Mouse (Mus musculus): ENCODE measurements around the gene Gm11938. TPM values are rescaled to one million over a fixed set of nuclear protein-coding genes. Genes with fewer than 3 reads are reported as not detected.
"Not testable (repeated sequence)": the region's sequence is repeated elsewhere in the genome, so short reads cannot be mapped to it uniquely, and the experiment has no call there.

Gm11938 gene
- total RNA-seq (2014; fragmentation: Nextera tagmentation) (not detected in 2 replicates), total RNA-seq (2017) (not detected in 2 replicates)

DNA sequence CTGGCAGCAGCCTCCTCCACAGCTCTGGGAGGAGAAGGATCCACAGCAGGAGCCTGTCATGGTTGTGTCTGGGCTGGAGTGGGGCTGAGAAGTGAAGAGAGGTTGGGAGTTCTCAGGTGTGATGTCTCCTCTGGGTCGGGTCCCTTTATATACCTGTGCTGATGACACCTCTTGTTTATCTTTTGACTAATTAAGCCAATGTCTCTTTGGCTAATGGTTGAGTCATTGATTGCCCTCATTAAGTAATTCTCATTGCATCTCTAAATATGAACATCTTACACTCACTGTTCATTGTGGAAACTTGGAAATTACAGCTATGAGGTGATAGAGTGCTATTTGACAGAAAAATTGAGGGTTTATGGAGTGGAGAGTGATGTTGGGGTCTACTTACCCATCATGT, at the start of gene Gm11938:
TSS of gene Gm11938 (minus strand) at position 101 of the 400 bp plus-strand sequence.
- ATAC-seq (replicated peaks; ENCODE audit: low FRiP score, low TSS enrichment, poor library complexity, severe bottlenecking), result not testable (repeated sequence)

DNA sequence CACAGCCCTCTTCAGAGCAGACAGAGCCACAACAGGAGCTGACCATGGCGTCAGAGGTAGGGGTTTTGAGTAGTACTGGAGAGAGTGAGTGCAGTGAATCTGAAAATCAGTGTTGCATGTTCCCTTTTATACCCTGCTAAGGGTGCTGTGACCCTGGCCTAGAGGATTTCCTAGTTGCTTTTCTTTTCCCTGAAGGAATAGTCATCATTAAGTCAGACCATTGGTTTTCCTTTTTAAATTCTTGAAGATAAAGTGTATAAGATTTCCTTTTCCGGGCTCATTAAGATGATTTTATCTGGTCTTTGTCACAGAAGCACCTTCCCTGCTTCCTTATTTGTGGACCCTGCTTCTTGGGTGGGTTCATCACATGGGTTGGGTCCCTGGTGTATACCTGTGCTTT, 47.0 kb upstream of the Gm11938 start, which contains the start of gene Gm11555:
TSS of gene Gm11555 (minus strand) at position 101 of the 400 bp plus-strand sequence.
- no peak for ATAC-seq (replicated peaks; ENCODE audit: low FRiP score, low TSS enrichment, poor library complexity, severe bottlenecking)

DNA sequence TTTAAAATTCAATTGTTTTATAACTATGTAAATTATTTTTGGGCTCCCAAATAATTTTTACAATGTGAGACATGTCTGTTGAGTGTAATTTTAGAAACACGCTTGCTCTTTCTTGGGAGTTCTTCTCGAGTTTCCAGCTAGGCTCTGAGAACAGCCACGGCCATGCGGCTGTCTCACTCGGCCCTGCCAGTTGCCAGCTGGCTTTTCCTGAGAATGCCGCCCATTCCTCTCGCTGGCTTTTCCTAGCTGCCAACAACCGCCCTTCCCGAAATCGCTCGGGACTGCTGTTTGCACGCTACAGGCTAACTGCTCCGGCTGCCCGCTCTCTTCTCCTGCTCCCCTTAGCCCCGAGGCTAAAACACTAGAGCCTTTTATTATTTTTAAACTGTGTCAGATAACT, 43.3 kb upstream of the Gm11938 start:
- ATAC-seq (replicated peaks; ENCODE audit: low FRiP score, low TSS enrichment, poor library complexity, severe bottlenecking), result no peak

DNA sequence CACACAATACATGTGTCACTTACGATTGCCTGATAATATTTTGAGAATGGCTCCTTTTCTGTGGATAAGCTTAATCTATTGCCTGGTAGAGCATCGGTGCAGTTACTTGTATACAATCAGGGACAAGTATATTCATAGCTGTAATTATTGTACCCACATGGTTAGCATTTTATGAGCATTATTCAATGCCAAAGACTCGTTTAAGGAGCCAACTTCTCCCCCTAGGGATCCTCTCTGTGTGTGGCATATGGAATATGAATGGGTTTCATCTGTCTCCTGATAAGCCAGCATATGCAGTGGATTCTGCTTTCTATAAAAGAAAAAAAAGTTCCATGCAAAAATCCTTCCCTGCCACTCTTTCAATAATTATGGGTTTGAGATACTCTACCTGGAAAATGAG, 41.2 kb upstream of the Gm11938 start:
- ATAC-seq (replicated peaks; ENCODE audit: low FRiP score, low TSS enrichment, poor library complexity, severe bottlenecking), result no peak

DNA sequence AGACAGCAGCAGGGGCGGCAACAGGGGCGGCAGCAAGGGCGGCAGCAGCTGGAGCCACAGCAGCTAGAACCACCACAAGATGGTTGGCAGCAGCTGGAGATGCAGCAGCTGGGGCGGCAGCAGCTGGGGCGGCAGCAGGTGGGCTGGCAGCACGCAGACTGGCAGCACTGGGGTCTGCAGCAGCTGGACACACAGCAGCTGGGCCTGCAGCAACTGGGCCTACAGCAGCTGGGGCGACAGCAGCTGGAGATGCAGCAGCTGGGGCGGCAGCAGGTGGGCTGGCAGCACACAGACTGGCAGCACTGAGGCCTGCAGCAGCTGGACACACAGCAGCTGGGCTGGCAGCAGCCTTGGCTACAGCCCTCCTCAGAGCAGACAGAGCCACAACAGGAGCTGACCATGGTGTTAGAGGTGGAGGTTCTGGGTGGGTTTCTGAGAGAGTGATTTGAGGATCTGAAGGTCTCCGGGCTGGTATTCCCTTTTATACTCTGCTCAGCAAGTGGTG, 40.6 kb upstream of the Gm11938 start, which contains the start of gene Krtap4-7:
TSS of gene Krtap4-7 (minus strand) at position 455 of the 505 bp plus-strand sequence.
- ATAC-seq (replicated peaks; ENCODE audit: low FRiP score, low TSS enrichment, poor library complexity, severe bottlenecking), result not testable (repeated sequence)

DNA sequence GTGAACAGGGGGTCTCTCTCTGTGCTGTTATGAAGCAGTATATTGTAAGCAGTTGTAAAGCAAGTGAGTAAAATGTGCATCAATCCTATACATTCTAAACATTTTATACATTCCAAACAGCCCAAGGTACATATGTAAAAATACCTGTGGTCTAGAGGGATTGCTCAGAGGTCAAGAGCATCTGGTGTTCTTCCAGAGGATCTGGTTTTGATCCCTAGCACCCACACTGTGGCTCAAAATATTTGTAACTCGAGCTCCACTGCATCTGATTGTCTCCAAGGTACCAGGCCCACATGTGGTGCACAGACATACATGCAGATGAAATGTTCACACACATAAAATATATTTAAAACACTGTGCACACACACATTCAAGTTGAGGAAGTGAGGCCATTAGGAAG, 37.8 kb upstream of the Gm11938 start:
- no peak for ATAC-seq (replicated peaks; ENCODE audit: low FRiP score, low TSS enrichment, poor library complexity, severe bottlenecking)

DNA sequence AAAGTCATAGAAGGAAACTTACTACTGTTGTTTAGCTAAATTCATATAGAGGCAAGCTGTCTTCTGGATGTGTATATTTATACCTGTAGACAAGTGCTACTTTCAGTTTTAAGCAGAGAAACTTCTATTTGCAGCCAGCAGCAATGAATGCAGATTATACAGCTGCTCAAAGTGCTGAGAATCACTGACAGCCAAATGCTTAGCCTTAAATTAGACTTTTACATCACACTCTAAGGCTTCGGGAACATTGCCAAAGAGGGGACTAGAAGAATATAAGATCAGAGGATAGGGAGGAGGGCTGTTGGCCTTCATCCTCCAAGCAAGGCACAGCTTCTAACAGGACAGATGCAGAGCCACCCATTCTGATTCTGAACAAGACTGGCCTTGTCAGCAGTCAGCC, 34.0 kb upstream of the Gm11938 start:
- no peak for ATAC-seq (replicated peaks; ENCODE audit: low FRiP score, low TSS enrichment, poor library complexity, severe bottlenecking)

DNA sequence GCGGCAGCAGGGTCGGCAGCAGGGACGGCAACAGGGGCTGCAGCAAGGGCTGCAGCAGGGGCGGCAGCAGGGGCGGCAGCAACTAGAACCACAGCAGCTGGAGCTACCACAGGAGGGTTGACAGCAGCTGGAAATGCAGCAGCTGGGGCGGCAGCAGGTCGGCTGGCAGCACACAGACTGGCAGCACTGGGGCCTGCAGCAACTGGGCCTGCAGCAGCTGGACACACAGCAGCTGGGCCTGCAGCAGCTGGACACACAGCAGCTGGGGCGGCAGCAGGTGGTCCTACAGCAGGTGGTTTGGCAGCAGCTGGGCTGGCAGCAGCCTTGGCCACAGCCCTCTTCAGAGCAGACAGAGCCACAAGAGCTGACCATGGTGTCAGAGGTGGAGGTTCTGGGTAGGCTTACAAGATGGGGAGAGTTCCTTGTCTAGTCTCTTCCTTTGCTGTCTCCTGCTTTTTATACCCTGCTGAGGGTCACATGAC, 31.6 kb upstream of the Gm11938 start, which contains the start of gene Krtap4-2:
TSS of gene Krtap4-2 (minus strand) at position 432 of the 482 bp plus-strand sequence.
- ATAC-seq (replicated peaks; ENCODE audit: low FRiP score, low TSS enrichment, poor library complexity, severe bottlenecking), result no peak

DNA sequence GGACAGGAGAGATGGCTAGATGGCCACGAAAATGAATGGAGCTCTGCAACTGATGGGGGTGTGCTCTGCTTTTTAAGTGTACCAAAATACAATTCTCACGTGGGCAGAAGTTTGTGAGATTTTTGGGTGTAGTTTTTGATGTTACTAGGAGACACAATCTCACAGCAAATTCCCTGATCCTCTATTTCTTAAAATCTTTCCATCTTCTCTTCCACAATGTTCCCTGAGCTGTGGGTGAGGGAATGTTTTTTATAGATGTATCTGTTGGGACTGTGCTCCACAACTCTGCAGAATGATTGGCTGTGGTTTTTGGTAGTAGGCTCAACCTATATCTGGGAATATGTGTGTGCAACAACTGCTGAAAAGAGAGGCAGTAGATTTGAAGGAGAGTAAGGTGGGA, 30.2 kb upstream of the Gm11938 start:
- no peak for ATAC-seq (replicated peaks; ENCODE audit: low FRiP score, low TSS enrichment, poor library complexity, severe bottlenecking)

DNA sequence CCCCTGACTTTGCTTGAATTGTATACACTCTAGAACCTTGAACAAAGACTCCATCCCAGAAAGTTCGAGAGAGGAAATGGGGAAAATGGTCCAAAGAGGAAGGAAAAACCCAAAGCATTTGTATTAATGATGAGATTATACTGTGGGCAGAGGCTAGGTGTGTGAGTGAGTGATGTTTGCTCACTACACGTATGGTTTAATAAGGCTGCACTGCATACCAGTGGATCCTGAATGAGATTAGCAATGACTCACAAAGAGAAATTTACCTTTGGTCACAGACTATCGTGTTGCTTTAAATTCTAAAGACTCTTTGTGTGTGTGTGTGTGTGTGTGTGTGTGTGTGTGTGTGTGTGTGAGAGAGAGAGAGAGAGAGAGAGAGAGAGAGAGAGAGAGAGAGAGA, 27.8 kb upstream of the Gm11938 start:
- ATAC-seq (replicated peaks; ENCODE audit: low FRiP score, low TSS enrichment, poor library complexity, severe bottlenecking), result no peak

DNA sequence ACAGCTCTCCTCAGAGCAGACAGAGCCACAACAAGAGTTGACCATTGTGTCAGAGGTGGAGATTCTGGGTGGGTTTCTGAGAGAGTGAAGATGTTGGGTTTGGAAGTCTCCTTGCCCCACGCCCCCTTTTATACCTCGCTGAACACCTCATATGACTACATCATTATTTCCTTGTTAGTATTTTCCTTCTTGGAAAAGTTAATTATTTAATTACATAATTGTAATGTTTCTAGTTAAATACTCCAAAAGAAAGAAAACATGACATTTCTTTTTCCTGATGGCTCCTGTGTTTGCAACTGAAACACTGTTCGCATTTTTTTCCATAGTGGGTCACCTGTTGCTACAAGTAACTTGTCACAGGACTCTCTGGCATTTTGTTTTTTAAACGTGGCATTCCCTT, 25.0 kb upstream of the Gm11938 start, which contains the start of gene Krtap4-1:
TSS of gene Krtap4-1 (minus strand) at position 101 of the 400 bp plus-strand sequence.
- ATAC-seq (replicated peaks; ENCODE audit: low FRiP score, low TSS enrichment, poor library complexity, severe bottlenecking), result no peak

DNA sequence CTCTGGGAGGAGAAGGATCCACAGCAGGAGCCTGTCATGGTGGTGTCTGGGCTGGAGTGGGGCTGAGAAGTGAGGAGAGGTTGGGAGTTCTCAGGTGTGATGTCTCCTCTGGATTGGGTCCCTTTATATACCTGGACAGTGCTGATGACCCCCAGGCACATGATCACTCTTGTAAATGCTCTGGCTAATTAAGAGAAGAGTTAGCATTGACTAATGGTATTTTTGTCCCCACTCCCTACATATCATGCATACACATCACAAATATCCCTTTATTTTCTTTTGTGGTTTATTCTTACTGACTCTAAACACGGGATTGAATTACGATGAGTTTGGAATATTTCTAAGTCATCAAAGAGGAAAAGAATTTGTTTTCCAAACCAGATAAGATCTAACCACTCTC, 17.2 kb upstream of the Gm11938 start, which contains the start of gene Gm11562:
TSS of gene Gm11562 (minus strand) at position 101 of the 400 bp plus-strand sequence.
- no peak for ATAC-seq (replicated peaks; ENCODE audit: low FRiP score, low TSS enrichment, poor library complexity, severe bottlenecking)

DNA sequence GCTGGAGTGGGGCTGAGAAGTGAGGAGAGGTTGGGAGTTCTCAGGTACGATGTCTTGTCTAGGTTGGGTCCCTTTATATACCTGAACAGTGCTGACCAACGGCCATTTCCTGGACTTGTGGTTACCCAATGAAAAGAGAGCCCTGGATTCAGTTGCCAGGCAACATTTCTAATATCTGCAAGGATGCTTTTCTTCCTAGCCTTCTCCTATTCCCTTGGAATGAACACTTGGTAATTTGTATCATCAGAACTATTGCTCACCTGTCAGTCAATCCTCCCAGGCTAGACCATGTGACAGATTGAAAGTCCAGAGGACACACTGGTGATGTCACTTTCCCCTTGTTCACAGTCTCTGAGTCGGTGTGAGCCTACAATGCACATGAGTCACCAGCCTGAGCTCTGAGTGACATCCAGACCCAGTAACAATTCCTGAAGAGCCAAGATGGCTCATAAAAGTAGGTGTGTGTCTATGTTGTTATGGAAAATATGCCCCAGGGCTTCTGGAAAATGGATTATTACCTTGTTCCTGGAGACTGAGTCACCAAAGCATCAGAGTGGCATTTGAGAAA, 11.8 kb upstream of the Gm11938 start, which contains the start of gene Krtap2-4:
TSS of gene Krtap2-4 (minus strand) at position 51 of the 568 bp plus-strand sequence.
- ATAC-seq (replicated peaks; ENCODE audit: low FRiP score, low TSS enrichment, poor library complexity, severe bottlenecking), result no peak

DNA sequence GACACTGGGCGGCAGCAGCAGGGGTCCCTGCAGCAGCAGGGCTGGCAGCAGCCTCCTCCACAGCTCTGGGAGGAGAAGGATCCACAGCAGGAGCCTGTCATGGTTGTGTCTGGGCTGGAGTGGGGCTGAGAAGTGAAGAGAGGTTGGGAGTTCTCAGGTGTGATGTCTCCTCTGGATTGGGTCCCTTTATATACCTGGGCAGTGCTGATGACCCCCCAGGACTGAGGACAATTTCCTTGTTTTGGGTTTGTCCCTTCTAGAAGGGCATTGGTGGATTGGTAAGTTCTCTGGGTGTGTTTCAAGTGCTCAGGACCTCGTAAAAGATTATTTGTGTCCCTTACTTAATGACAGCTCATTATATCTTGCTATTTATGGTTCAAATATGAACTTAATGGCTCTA, 7.0 kb upstream of the Gm11938 start, which contains the start of gene Gm11937:
TSS of gene Gm11937 (minus strand) at position 101 of the 400 bp plus-strand sequence.
- ATAC-seq (replicated peaks; ENCODE audit: low FRiP score, low TSS enrichment, poor library complexity, severe bottlenecking), result not testable (repeated sequence)

DNA sequence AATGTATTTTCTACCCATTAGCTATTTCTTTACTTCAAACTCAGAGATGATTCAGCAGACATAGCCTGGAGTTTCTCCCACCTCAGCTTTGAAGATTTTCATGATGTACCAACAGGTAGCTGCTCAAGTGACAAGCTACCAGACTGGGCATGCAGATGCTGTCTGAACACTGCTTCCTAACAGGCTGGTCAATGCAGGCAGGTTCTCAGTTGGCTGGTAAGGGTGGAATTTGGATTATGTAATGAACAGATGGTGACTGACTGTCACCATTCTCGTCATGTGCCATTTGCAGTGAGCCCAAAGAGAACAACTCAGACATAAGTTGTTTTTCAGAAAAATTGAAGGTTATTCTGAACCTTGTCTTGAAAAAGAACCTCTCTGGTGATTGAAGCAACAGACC, 6.0 kb upstream of the Gm11938 start:
- no peak for ATAC-seq (replicated peaks; ENCODE audit: low FRiP score, low TSS enrichment, poor library complexity, severe bottlenecking)

DNA sequence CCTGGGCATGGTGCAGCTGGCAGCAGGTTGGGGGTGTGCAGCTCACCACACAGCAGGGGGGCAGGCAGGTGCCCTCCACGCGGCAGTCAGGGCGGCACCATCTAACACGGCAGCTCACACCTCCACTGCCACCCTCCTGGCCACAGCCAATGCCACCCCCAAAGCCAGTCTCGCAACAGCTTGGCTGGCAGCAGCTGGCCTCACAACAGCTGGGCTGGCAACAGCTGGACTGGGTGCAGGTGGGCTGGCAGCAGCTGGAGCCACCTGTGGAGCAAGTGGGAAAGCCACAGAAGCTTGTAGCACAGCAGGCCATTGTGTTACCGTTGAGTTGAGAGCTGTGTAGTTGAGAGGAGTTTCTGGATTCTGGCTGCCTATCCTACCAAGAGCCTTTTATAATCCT, 5.4 kb downstream of the Gm11938 start, which contains the start of gene Krtap9-3:
TSS of gene Krtap9-3 (minus strand) at position 364 of the 400 bp plus-strand sequence.
- not testable (repeated sequence) for ATAC-seq (replicated peaks; ENCODE audit: low FRiP score, low TSS enrichment, poor library complexity, severe bottlenecking)

DNA sequence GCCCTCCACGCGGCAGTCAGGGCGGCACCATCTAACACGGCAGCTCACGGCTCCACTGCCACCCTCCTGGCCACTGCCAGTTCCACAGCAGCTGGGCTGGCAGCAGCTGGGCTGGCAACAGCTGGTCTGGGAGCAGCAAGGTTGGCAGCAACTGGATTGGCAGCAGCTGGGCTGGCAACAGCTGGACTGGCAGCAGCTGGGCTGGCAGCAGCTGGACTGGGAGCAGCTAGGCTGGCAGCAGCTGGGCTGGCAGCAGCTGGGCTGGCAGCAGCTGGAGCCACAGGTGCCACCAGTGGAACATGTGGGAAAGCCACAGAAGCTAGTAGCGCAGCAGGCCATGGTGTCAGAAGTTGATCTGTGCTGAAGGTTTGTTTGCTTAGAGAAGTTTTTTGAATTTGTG, 12.1 kb downstream of the Gm11938 start, which contains the start of gene Krtap1-3:
TSS of gene Krtap1-3 (minus strand) at position 359 of the 400 bp plus-strand sequence.
- ATAC-seq (replicated peaks; ENCODE audit: low FRiP score, low TSS enrichment, poor library complexity, severe bottlenecking), result no peak

DNA sequence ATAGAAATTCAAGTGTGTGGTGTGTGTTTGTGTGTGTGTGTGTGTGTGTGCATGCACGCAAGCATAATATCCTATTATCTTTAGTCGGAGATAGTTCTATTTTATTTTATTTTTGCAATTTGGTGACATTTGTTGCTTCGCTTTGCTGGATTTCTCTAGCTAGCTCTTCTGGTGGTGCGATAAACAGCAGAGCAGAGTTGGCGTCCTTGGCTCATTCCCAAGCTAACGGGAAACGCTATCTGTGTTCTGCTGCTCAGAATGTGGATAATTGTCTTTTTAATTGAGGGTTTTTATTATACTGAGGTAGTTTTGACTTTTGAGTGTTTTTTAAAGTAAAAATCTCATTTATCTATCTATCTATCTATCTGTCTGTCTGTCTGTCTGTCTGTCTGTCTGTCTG, 18.0 kb downstream of the Gm11938 start:
- no peak for ATAC-seq (replicated peaks; ENCODE audit: low FRiP score, low TSS enrichment, poor library complexity, severe bottlenecking)

DNA sequence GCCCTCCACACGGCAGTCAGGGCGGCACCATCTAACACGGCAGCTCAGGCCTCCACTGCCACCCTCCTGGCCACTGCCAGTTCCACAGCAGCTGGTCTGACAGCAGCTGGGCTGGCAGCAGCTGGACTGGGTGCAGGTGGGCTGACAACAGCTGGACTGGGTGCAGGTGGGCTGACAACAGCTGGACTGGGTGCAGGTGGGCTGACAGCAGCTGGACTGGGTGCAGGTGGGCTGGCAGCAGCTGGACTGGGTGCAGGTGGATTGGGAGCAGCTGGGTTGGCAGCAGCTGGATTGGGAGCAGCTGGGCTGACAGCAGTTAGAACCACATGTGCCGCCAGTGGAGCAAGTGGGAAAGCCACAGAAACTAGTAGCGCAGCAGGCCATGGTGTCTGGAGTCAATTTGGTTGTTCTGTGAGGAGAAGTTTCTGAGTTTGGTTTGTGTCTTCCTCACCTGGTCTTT, 19.8 kb downstream of the Gm11938 start, which contains the start of gene Krtap1-4:
TSS of gene Krtap1-4 (minus strand) at position 410 of the 460 bp plus-strand sequence.
- no peak for ATAC-seq (replicated peaks; ENCODE audit: low FRiP score, low TSS enrichment, poor library complexity, severe bottlenecking)

DNA sequence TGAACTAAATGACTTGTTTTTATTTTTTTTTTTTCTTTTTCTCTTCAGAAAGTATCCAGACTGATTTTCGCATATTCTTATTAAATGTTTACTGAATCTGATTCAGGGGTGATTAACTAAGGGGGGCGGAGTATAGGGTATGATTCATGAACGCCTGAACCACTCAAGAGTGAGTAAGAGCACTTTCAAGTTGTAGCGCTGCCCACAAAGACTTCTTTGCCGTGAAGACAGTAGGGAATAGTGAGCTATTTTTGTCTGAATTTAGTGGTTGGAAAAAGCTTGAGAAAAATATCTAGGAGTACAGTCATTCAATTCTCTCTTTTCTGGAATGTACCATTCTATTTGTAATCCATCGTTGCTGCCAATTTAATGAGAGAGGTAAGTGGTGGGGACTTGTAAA, 21.5 kb downstream of the Gm11938 start:
- no peak for ATAC-seq (replicated peaks; ENCODE audit: low FRiP score, low TSS enrichment, poor library complexity, severe bottlenecking)
